Mouse (Mus musculus) spleen, postnatal 36 days (tissue): ENCODE data around the gene Fam185a.

Experiments
- DNase-seq, 2 experiments: peaks; one replicate each; pipeline ENCODE4 v3.0.0; 2022; ENCODE audit warnings: low spot score in 2 of 2, mixed read lengths in 1 of 2

Gene Fam185a

GRCm38 (mm10) chr5:21493294-21493999 lies 68.7 kb downstream of the Fam185a start:
- no peak for DNase-seq

GRCm38 (mm10) chr5:21494781-21495180 lies 70.0 kb downstream of the Fam185a start:
- no peak for DNase-seq

- DNase-seq, result no peak
Measured at GRCm38 (mm10) chr5:21496321-21496720, 71.6 kb downstream of the Fam185a start.

GRCm38 (mm10) chr5:21496881-21497280 lies 72.1 kb downstream of the Fam185a start:
- no peak for DNase-seq

- no peak for DNase-seq
Measured at GRCm38 (mm10) chr5:21498490-21498889, 73.7 kb downstream of the Fam185a start.

GRCm38 (mm10) chr5:21498925-21499324 lies 74.2 kb downstream of the Fam185a start:
- no peak for DNase-seq

- DNase-seq, result no peak
Measured at GRCm38 (mm10) chr5:21500133-21500532, 75.4 kb downstream of the Fam185a start.

- DNase-seq, result no peak
Measured at GRCm38 (mm10) chr5:21500941-21501340, 76.2 kb downstream of the Fam185a start.

- DNase-seq, result no peak
Measured at GRCm38 (mm10) chr5:21502936-21503610, 78.3 kb downstream of the Fam185a start.

- peak; percentile 17 to 22 for DNase-seq
Measured at GRCm38 (mm10) chr5:21505159-21505558, 80.4 kb downstream of the Fam185a start.

- DNase-seq, result no peak
Measured at GRCm38 (mm10) chr5:21506887-21507286, 82.1 kb downstream of the Fam185a start.

GRCm38 (mm10) chr5:21509801-21510200 lies 85.0 kb downstream of the Fam185a start:
- DNase-seq, result peak in 1 of 2 experiments; percentile 25

- no peak for DNase-seq
Measured at GRCm38 (mm10) chr5:21513363-21513762, 88.6 kb downstream of the Fam185a start.

- DNase-seq, result peak; percentile 66 to 70
Measured at GRCm38 (mm10) chr5:21517562-21517961, 92.8 kb downstream of the Fam185a start.

- no peak for DNase-seq
Measured at GRCm38 (mm10) chr5:21518207-21518606, 93.4 kb downstream of the Fam185a start.

- DNase-seq, result no peak
Measured at GRCm38 (mm10) chr5:21519166-21519565, 94.4 kb downstream of the Fam185a start.

- DNase-seq, result no peak
Measured at GRCm38 (mm10) chr5:21526835-21527485, 102.2 kb downstream of the Fam185a start.

GRCm38 (mm10) chr5:21527488-21527911 lies 102.7 kb downstream of the Fam185a start:
- no peak for DNase-seq

- no peak for DNase-seq
Measured at GRCm38 (mm10) chr5:21528068-21528842, 103.5 kb downstream of the Fam185a start.

GRCm38 (mm10) chr5:21529110-21529720 lies 104.5 kb downstream of the Fam185a start:
- DNase-seq, result no peak
